Mouse (Mus musculus) olfactory bulb, adult 2 months (tissue): ENCODE measurements around the gene Acadl.

ENCODE experiments used
- CTCF ChIP-seq: fragments of 200-500 bp; IDR thresholded peaks from 2 replicates; pipeline ENCODE4 v1.5.1; 2012; ENCODE audit warnings: low read depth, mild to moderate bottlenecking, low read length, moderate library complexity; ENCODE audit not compliant: insufficient read depth
- POLR2A ChIP-seq: fragments of 200-500 bp; IDR thresholded peaks from 2 replicates; pipeline ENCODE4 v1.6.1; 2012; ENCODE audit warnings: mild to moderate bottlenecking, low read depth, low read length, moderate library complexity; ENCODE audit not compliant: insufficient read depth

DNA sequence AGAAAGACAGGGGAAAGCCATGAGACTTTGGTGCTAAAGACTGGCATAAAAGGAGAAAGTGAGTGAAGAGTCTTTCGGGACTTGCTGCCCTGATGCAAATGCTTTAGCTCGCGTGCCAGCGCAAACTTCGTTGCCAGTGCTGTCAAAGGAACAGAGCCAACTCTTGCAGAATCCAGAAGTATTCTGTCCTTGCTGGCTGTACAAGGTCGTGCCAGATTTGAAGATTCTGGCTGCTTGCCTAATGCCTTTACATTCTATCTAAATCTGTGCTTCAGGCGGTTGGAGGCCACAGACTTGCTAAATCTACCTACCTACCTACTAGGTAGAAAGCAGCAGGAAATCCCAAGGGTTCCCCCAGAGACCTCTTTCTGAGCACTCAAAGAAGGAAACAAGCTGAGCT, 8.5 kb upstream of the Acadl start:
- TF ChIP-seq POLR2A (no peak), CTCF (no peak)
